Mouse (Mus musculus): ENCODE data around the gene P2rx1. TPM values are rescaled to one million over a fixed set of nuclear protein-coding genes. Genes with fewer than 3 reads are reported as not detected.

P2rx1 gene
- total RNA-seq, 2 experiments from 2014 or later = 0.15 to 0.44 TPM

DNA sequence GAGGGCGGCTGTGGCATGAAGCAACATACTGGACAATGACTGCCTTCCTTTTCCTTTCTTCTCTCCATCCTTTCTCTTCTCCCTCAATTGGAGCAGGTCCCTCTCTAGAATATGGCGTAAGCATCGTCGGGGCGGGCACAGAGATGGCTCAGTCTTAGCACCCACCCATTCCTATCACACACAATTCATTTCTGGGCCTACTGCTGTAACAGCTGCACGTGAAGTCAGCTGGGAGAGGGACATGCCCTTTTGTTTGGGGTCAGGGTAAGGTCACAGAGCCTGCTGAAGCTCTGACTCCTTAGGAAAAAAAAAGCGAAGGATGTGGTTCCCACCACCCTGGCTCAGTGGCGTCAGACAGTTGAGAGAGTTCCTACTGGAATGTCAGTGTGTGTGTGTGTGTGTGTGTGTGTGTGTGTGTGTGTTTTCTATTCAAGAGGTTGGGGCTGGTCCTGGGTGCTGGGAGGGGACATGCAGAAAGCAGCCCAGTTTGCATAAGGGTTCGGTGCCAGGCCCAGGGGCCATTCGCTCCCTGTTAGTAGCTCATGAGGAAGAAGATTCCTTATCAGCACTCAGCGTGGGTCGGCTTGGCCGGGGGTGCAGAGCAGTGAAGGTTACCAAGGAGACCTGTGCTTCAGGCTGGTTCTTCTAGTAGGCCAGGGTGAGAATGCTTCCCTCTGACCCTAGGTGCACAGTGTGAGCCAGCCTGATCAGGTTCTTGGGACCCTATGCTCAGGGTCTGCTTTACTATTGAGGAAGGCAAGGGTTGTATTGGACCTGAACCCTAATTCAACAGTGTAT is 1.2 kb upstream of the P2rx1 start:
- TF ChIP-seq CTCF (conservative IDR thresholded peaks at IDR 0.05) = no peak
- Histone ChIP-seq H3K27ac (no peak overlapping the region), H3K4me3 (no peak overlapping the region)
- no peak for DNase-seq (ENCODE audit: low spot score in 2 of 2)

DNA sequence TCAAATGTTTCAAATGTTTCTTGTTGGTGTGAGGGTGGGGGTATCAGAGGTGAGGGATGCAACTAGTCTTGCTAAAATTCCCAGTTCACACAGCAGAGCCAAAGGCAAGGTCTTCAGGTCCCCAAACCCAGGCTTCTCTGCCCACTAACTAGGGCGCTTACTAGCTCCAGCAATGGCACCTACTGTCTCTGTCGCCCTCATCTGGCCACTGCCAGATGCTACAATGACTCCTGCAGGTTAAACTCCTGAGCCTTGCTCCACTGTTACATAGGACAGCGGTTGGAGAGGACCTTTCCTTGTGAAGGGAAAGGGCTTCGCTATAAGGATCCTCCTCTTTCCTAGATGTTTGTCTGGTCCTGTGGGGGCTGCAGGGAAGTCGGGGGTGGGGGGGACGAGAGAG is 2.1 kb downstream of the P2rx1 start:
- Histone ChIP-seq H3K27ac (no peak overlapping the region), H3K4me3 (no peak overlapping the region)
- DNase-seq (ENCODE audit: low spot score in 2 of 2) = peak; percentile 66 to 67
- peak; percentile 89 for TF ChIP-seq CTCF (conservative IDR thresholded peaks at IDR 0.05)

DNA sequence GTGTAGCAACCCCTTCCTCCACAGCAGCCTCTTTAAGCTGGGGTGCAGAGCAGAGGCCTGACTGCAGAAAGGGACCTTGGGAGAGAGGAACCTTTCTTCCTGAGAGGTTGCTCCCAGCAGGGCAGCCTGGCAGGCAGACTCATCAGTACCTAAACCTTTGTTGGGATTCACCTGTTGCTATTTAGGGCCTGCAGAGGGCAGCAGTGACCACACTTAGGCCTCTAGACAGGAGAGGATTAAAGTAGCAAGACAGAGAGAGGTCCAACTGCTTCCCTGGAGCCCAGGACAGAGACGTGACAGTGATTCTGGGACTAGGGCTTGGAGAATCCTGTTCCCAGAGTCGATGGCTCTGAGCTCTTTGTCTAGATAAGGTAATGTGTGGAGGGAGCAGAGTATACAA is 7.5 kb downstream of the P2rx1 start:
- no peak for DNase-seq (ENCODE audit: low spot score in 2 of 2)
- H3K4me3 ChIP-seq = no peak overlapping the region
- peak; percentile 91 for TF ChIP-seq CTCF (conservative IDR thresholded peaks at IDR 0.05)

DNA sequence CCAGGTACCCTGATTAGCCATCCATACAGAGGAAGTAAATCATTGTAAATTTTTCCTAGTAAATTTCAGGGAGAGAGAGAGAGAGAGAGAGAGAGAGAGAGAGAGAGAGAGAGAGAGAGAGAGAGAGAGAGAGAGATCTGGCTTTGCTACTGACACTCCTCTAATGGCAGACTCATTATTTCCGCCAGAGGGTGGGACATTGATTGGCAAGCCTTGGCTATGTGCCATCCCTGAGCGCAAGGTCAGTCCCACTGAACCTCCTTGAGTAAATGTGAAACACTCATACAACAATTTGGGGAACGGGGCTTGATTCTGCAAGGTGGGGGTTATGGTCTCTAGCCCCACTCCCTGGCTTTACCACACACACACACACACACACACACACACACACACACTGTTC is 8.2 kb downstream of the P2rx1 start:
- Histone ChIP-seq H3K4me3 (no peak overlapping the region), H3K27ac (no peak overlapping the region)
- no peak for TF ChIP-seq CTCF (conservative IDR thresholded peaks at IDR 0.05)
- no peak for DNase-seq (ENCODE audit: low spot score in 2 of 2)

More for the DNA sequence above, 7.5 kb downstream of the P2rx1 start:
- H3K27ac ChIP-seq = no peak overlapping the region

DNA sequence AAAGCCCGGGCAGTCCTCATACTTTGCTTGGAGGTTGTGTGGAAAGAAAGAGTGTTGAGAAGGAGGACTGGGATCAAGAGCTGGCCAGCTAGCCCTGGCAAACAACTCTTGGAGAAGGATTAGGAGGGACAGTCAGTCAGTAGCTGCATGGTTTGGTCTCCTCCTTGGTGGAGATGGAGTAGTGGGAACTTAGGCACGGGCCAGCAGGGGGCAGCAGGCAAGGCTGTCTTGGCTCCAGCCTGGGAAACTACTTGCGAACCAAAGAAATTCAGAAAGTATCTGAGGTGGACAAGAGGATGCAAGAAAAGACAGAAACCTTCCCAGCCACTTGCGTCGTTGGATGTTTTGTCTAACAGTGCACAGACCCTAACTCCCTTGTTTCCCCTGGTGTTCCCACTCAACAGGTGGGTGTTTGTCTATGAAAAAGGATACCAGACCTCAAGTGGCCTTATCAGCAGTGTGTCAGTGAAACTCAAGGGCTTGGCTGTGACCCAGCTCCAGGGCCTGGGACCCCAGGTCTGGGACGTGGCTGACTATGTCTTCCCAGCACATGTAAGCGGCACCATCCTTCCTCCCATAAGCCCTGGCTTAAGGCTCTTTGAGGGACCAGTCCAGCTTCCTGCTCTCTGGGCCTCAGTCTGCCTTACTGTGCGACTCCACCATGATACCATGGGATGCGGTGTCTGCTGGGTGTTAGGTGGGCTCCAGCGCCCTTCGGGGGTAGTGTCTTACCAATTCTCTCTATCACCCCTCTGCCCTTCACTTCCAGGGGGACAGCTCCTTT is 9.0 kb downstream of the P2rx1 start:
- peak; percentile 95 for TF ChIP-seq CTCF (conservative IDR thresholded peaks at IDR 0.05)
- Histone ChIP-seq H3K4me3 (no peak overlapping the region), H3K27ac (no peak overlapping the region)
- peak in 1 of 2 experiments; percentile 52 for DNase-seq (ENCODE audit: low spot score in 2 of 2)

DNA sequence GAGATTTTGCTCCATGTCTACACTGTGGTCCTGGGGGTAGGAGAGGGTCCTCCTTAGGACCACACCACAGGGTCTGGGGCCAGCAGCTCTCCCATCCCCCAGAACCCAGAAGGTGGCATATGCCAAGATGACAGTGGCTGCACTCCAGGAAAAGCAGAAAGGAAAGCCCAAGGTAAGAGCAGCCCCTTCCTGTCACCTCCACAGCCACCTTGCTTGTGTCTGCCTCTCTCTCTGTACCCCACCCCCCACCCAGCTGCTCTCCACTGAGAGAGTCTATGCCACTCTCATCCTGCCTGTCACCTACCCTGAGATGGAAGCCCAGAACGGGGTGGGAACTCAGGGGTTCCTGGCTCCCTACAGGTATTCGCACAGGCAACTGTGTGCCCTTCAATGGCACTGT is 9.9 kb downstream of the P2rx1 start:
- no peak for TF ChIP-seq CTCF (conservative IDR thresholded peaks at IDR 0.05)
- Histone ChIP-seq H3K27ac (no peak overlapping the region), H3K4me3 (no peak overlapping the region)
- no peak for DNase-seq (ENCODE audit: low spot score in 2 of 2)

DNA sequence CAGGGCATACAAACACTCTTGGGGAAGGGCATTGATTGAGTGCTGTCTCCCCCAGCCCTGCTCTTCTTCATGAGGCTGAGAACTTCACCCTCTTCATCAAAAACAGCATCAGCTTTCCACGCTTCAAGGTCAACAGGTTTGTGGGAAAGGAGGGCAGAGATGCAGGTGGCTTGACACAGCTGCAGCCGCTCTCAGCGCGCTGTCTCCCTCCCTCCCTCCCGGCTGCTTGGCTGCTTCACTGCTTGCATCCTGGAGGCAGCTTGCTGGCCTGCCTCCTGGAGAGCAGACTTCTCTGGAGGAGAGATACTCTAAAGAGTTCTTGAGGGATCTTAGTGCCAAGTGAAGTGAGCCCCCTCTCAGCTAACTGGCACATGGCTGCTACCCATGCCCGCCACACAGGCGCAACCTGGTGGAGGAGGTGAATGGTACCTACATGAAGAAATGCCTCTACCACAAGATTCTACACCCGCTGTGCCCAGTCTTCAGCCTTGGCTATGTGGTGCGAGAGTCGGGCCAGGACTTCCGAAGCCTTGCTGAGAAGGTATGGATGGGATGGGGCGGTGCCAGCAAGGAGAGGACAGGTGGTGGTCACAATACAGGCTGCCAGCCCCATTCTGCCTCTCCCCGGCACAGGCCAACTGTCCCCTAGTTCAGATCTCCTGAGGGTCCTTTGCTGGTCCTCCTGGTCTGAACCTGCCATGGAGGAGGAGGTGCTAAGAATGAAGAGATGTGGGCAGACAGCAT is 10.8 kb downstream of the P2rx1 start:
- Histone ChIP-seq H3K27ac (no peak overlapping the region), H3K4me3 (no peak overlapping the region)
- DNase-seq (ENCODE audit: low spot score in 2 of 2) = no peak
- no peak for TF ChIP-seq CTCF (conservative IDR thresholded peaks at IDR 0.05)

DNA sequence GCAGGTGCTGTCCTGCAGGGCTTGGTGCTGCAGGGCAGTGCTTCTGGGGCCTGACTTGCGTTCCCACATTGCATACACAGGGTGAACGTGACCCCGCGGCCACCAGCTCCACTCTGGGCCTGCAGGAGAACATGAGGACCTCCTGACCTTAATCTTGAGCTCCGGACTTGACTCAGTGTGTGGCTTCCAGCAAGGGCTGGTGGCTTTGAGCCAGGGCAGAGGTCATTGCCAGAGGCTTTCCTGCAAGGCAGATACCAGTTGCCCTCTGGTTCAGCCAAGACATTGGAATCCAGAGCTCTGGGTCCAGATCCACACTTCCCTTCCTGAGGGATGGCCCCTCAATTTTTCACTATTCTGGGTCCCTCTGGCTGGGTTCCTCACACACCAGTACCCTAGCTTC is 15.1 kb downstream of the P2rx1 start:
- no peak overlapping the region for H3K4me3 ChIP-seq
- DNase-seq (ENCODE audit: low spot score in 2 of 2) = no peak
- no peak for TF ChIP-seq CTCF (conservative IDR thresholded peaks at IDR 0.05)
- H3K27ac ChIP-seq = peak overlapping the region; percentile 93

DNA sequence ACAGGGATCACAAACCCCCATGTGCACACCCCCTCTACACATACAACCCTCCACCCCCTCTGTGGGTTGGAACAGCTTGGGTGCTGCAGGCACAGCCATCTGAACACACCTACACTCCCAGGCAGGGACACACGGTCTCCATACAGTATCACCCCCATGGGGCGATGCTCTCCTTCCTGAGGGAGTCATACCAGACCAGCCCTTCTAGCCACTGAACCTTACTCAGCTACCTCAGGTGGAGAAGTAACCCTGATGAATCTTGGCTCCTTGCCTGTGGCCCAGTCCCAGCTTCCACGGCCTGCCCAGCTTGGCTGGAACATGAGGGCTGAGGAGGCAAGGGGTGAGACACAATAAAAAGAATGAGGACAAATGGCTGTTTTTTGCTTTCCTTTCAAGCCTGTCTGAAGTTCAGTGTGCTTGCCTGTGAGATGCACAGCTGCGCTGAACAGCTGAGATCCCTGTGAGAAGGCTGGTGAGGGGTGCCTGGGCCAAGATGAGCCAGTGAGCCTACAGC is 16.0 kb downstream of the P2rx1 start:
- Histone ChIP-seq H3K27ac (peak overlapping the region; percentile 93), H3K4me3 (no peak overlapping the region)
- DNase-seq (ENCODE audit: low spot score in 2 of 2) = peak; percentile 73
- no peak for TF ChIP-seq CTCF (conservative IDR thresholded peaks at IDR 0.05)

DNA sequence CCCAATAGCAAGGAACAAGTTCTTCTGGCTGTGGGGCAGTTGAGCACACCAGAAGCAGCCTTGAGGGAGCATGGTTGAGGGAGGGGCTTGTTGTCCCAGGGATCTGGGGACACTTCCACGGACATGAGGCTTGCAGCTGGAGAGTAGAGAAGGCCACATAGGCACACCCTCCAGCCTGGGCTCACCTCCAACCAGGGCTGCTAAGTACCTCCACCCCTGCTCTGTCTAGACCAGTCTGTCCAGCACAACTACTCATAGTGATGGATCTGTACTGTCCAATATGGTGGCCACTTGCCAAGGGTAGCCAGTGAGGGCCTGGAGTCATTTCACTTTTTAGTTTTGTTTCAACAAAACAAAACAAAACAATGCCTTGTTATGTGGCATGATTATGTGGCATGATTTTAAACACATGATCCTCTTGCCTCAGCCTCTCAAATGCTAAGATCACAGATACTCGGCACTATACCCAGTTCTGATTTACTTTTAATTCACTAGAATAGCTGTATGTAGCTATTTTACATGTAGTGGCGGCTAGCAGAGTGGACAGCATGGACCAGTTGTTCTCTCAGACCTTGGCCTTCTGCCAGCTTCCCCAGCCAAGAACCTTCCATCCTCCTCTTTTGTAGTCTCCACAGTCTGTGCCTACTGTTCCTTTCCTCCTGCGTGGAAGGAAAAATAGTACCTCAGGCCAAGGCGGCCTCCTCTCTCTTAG is 16.6 kb downstream of the P2rx1 start:
- TF ChIP-seq CTCF (conservative IDR thresholded peaks at IDR 0.05) = no peak
- no peak overlapping the region for H3K4me3 ChIP-seq
- H3K27ac ChIP-seq = peak overlapping the region; percentile 93
- DNase-seq (ENCODE audit: low spot score in 2 of 2) = no peak

DNA sequence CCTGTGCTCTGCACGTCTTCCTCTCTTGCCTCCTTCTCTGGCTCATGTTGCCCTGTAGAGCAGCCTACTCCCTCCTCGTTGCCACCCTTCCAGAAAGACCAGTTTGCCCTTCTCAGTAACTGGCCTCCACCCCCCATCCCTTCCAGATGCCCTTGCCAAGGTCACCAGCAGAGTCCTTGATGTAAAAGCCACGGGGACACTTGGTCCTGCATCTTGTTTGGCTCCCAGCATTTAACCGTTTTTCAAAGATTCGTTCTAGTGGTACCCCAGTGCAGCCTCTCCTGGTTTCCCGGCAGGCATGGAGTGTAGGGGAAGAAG is 17.2 kb downstream of the P2rx1 start:
- no peak for TF ChIP-seq CTCF (conservative IDR thresholded peaks at IDR 0.05)
- no peak for DNase-seq (ENCODE audit: low spot score in 2 of 2)
- peak overlapping the region; percentile 93 for H3K27ac ChIP-seq
- H3K4me3 ChIP-seq = no peak overlapping the region

DNA sequence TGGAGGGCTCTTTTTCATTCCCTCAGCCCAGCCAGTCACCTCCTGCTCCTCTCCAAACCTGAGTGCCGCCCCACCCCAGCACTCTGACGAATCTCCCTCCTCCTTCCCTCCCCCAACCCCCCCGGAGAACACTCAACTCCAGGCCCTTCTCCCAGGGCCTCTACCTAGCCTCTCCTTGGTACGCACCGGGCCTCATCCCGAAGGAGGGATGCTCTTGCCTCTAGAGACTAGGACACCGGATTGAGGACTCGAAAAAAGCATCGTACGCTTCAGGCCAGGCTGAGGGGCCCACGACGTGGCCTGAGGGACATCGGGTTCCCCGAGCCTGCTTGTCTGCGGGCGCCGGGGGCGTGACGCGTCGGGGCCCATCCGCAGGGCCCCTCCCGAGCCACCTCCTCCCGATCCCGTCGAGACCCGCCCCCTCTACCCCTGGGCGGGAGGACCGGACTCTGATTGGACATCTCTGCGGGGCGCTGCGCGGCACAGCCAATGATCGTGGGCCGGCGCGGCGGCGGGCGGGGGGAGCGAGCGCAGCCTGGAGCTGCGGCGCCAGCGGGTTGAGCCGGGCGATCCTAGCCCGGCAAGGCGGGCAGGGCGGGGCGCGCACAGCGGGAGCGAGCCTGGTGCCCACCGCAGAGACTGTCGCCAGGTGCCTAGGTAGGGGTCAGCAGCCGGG is 19.7 kb downstream of the P2rx1 start, which contains the start of gene Camkk1:
Camkk1 (plus strand) TSS at position 538 of the 676 bp plus-strand sequence.
- Histone ChIP-seq H3K27ac (peak within 1 kb of the TSS; percentile 98), H3K4me3 (peak within 1 kb of the TSS; percentile 96)
- peak; percentile 94 to 96 for DNase-seq (ENCODE audit: low spot score in 2 of 2)
- TF ChIP-seq CTCF (conservative IDR thresholded peaks at IDR 0.05) = no peak
